Mouse (Mus musculus) heart, adult 18-20 months (tissue): ENCODE results near the gene Fgfr2. TPM values are rescaled to one million over a fixed set of nuclear protein-coding genes. Genes with fewer than 3 reads are reported as not detected.

ENCODE experiments used
- DNase-seq, 2 experiments: peaks; one replicate each; pipeline ENCODE4 v3.0.0; 2021 to 2022; ENCODE audit warnings: mixed read lengths in 1 of 2
- total RNA-seq, 2 experiments: library from RNA; stranded (reverse); gene quantifications; 2 replicates each; pipeline ENCODE4 v1.2.3; 2021

Fgfr2 gene
- total RNA-seq, 2 experiments from 2014 or later: 1.3 to 2.6 TPM

DNA sequence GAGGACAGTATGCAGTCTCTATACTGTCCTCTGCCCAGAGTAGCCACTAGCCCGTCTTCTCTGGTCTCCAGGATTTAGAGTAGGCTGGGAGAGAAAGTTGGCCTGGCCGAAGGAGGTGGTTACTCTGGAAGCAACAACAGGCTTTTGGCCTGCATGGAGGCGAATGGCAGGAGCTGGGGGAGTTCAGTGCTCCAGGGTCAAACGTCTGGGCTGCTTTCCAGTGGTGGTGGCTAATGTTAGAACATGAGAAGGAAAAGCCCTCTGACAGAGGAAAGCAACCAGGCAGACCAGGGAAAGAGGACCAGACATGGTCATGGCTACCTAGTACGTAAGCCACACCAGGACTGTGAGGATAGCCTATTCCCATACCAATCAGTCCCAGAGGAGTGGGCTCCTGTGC is 347.8 kb downstream of the Fgfr2 start:
- peak; percentile 87 to 92 for DNase-seq

DNA sequence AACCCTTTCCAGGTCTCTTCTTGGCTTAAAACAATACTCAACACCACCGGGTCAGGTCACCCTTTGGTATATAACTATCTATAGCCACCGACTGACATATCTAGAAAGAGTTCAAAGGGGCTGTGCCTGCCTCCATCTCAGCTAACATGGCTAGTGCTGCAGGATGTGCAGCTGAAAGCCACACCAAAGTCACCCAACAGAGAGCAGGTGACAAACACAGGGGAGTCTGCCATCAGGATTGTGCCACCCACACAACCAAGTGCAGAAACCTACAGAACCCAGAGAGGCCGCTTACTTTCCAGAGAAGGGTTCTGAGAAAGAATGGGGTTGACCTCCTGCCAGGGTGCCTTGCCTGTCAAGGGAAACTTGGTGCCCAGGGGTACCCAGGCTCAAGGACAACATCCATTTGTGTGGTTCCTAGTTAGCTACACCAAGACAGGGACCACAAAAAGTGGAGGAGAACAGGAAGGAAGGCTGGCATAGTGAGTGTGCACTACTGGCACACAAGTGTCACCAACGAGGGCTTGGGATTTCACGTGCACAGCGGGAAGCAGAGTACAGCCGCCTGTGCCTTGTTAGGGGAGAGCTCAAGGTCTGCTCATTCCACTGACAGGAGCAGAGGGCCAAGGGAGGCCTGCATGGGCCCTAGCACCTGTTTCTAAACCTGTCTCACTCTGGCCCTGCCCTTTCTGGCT is 350.0 kb downstream of the Fgfr2 start:
- no peak for DNase-seq

DNA sequence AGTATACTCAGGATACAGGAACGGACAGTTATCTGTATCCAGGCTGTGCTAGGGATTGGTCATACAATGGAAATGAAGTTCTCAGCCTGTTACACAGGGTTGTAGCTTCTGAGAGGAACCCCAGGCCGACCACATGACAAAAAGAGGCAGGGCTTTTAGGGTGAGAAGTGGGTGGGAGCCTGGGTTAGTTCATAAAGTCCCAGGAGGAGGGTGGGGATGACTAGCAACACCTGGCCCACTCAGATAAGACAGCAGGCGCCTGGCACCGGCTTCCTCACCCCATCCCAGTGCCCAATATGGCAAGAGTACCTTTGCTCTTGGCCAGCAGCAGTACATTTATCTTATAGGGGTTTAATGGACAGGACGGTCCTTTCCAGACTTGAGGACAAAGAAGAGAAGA is 350.7 kb downstream of the Fgfr2 start:
- no peak for DNase-seq

DNA sequence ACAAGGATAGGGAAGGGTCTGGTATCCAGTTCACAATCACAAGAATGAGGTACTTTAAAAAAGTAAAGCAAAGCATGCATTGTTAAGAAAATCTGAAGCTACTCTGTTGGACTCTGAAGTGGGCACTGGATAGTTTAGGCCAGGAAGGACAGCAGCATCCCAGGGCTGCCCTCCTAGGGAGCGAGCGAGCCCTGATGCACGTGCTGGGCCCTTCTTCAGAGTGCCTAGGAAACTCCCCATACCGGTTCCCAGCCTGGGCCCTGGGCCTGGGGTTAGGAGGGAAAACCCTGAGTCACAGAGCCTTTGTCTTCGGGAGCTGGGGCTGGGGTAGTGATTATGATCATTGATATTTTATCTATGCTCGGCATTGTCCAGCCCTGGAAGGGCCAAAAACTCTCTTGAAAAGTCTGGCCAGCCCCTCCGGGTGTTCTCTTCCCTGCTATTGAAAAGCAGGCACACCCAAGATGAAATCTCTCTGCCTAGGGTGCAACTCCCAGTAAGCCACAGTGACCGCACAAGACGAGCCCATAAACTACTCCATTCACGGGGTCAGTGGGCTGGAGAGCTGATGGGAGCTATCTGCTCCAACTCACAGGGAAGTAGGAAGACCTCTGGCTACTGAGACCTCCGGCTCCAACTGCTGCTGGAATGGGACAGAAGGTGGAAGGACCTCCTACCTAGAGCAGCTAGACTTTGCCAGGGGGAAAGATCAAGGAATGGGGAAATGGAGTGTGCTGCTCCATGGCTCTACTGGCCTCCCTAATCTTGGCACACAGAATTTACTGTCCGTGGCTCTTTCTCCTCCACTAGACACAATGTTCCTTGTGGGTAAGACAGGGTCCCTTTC is 354.4 kb downstream of the Fgfr2 start:
- no peak for DNase-seq

DNA sequence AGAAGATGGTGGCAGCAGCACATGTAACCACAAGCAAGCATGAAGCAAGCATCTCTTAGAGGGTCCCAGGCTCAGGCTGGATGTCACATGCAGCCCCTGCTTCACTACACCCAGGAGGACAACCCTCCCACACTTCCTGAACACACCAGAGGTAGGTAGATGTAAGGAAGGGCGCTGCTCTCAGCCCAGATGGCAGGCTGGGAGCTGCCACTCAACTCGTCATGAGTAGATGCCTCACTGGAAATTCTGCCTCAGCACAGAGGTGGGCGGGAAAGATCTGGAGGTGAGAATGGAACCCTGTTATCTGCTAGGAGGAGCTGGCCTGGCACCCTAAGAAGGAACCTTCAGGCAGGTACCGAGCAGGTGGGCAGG is 355.2 kb downstream of the Fgfr2 start:
- no peak for DNase-seq

DNA sequence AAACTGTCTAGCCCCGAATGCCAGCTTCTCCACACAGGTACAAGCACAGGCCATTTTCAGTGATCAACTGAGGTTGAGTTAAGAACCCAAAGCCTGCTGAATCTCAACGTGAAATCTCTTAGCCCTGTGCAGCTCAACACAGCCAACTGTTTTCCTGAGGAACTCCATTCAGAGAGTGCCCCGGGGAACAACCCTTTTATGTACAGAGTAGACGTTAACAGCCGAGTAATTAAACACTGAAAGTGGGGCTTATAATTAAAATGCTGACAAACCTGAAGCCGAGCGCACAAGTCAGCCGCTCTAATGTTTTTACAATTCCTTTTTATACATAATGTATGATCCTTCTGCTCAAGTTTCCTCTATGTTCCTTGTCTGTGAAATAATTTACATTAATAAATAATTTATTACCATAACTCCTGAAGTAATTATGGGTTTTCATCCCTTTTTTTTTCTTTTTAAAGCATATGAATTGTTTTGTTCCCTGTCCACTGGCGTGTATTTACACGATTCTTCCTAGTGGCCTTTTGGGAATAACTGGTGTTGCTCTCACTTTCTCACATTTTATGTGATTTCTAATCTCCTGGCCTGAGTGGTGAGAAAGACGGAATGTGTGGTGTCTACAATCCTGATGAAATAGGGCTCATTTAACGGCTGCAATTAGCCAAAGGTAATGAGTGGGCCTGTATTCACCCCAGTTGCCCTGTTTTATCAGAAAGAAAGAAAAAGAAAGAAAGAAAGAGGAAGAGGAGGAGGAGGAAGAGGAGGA is 355.7 kb downstream of the Fgfr2 start:
- DNase-seq: no peak

DNA sequence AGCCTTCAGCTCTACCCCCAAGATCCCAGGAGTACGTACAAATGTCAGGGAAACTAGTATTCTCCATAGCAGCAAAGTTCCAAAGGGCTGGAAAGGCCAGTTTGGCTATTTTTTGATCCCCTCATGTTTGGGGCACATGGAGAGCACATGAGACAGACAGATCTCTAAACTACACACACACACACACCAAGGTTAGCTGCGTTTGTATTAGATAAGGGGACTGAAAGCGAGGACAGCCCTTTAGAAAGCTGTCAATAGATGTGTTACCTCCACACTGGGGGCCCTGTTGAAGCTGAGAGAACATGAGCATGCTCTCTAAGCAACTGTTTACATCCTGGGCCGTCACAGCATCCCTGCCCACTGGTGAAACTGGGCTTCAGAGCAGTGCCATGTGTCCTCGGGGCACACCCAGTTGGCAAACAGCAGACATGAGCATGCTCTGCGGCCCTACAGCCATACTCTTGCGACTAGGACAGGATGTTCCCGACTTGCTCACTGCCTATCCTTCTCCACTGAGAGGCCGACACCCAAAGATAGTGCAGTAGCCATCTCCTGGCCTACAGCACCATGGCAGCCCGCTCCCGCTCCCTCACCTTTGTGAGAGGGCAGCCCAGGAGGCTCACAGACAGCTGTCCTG is 356.8 kb downstream of the Fgfr2 start:
- DNase-seq: peak; percentile 62 to 82

DNA sequence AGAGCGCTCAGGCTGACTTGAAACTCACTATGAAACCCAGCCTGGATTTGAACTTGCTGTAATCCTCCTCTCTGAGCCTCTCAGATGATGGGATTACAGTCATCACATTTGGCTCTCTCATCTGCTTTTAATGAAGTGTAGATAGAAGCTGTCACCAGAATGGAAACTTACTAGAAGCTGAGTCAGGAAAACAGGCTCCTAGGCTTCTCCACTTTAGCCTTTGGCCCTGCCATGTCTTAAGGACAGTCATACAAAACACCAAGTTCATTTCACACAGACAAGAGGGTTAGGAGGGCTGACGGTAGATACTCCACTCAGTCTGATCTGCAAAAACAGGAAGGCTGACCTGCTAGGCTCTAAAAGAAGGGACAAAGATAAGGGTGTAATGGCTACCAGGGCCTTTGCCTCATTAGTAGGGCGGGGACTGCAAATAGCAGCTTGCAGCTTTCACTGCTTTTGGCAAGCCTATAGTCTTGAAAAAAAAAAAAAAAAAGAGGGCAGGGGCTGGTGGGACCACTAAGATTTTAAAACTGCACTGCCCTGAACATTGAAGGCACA is 357.4 kb downstream of the Fgfr2 start:
- no peak for DNase-seq

DNA sequence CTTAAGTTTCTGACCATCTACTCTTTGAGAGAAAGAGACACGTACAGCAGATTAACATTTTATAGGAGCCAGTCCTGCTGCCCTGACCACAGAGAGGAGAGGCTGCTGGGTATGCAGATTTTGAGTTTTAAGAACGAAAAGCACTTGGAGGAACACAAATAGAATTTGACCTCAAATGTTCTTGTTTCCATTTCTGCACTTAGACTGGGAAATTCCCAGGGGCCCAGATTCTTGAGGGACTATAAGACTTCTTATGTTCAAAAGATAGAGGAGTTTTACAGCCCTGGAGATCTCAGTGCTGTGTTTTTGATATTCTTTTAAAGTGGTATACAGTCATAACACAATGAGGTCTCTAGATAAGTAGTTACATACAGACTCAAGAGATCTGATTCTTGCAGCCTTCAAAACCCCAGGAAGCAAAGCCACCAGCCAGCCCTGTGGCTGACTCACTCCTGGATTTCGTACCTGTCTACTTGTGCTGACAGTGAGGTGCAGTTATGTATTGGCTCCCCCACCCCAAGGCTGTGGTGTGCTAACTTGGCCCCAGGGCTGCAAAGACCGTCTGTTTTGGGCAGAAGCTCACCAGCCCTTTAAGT is 358.2 kb downstream of the Fgfr2 start:
- DNase-seq: peak in 1 of 2 experiments; percentile 47

DNA sequence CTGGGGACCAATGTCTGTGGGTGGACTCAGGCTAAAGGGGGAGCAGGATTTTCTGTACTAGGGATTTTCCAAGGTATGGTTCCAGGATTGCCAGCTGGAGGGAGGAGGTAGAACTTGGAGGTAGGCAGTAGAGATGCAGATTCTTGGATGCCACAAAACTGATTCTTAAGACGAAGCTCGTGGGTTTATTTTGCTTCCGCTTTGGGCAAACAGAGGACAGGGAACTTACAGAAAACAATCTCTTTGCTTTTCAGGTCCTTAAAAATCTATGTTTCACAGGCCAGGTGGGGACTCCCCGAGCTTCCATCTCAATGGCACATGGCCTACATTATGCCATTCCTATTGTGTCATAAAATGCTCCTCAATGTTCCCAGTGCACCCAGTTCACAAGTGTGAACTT is 358.8 kb downstream of the Fgfr2 start:
- DNase-seq: no peak

DNA sequence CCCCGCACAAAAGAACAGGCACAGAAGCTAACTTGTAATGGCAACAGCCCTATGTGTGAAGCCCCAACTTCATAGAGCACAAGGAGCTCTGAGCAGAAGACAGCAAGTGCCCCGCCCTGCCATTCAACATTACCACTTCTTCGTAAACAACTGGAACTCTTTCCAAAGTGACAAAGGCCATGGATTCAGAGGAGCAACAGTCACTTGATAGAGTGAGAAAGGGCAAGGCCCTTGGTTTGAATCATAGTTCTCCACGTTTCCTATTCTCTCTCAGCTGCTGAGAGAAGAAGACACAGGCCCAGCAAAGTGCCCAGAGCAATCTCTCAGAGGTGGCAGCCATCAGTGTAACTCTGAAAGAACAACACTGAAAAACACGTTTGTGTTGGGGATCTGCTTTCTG is 359.2 kb downstream of the Fgfr2 start:
- DNase-seq: no peak

DNA sequence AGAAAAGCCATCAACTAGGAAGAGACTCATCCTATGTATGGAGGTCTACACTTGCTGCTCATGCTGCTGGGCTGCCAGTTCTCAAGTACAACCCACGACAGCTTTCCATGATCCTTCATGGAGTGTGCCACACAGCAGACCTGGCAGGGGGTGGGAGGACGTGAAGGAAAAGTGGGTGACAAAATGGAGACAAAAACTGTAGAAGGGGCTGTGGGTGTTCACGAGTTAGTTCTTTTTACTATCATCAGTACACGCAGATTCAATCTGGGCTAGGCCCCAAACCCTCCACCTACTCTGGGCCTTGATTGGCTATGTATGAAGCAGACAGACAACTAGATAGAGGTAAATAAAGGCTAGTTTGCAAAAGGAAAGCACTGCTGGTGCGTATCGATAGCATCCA is 359.8 kb downstream of the Fgfr2 start:
- DNase-seq: no peak

DNA sequence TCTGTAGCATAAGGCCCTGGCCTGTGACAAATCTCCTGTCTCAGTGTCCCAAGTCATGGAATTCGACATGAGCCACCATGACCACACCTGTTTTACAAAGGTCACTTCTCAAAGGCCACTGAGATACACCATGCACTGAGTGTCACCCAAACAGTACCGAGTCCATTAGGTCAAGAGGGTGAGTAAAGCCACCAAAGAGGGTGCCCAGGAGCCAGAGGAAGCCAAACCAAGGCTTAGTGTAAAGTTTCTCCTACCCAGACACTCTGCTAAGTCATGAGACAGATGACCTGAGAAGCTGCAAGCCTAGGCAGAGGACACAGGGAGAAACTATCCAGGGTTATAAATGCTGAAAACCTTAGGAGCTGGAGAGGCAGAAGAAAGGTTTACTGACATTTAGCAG is 361.7 kb downstream of the Fgfr2 start:
- DNase-seq: no peak

DNA sequence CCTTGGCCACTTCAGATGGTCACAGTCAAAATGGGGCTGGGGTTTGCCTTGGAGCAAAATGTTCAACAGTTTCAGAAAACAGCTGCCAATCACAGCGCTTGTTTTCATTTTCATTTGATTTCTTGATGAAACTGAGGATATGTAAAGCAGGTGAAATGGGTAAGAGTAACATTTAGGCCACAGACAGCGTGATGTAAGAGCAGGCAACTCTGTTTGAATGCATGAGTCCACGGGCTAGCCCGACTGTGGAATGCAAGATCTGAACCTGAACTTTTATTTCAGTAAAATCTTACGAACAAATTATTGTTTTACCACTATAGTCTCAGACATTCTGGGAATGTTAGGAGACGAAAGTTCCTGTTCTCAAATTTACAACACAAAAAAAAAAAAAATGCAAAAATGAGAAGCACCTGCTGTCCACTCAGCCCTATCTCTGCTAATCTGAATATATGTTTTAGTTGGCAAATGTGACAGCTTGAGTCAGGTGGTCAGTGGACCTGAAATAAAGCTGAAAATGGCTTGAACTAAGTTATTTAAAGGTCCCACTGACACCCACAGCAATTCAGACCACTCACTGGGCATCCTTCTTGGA is 362.5 kb downstream of the Fgfr2 start:
- DNase-seq: no peak

DNA sequence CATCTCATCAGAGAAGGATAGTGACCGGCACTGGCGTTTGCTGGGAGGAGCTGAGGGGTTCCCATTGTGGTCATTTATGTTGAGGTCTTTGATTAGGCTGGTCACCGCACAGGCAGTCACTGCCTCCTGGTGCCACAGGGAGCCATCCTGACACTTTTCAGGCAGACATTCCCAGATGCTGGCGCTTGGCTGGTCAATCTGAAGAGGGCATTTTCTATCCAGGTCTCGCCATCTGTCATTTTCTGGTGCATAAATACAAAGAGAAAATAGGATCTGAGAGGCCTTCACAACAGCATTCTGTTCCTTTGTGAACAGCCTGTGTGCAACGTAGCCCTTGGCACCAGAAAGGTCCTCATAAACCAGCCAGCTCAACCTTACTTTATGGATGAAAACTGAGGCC is 363.2 kb downstream of the Fgfr2 start:
- no peak for DNase-seq

DNA sequence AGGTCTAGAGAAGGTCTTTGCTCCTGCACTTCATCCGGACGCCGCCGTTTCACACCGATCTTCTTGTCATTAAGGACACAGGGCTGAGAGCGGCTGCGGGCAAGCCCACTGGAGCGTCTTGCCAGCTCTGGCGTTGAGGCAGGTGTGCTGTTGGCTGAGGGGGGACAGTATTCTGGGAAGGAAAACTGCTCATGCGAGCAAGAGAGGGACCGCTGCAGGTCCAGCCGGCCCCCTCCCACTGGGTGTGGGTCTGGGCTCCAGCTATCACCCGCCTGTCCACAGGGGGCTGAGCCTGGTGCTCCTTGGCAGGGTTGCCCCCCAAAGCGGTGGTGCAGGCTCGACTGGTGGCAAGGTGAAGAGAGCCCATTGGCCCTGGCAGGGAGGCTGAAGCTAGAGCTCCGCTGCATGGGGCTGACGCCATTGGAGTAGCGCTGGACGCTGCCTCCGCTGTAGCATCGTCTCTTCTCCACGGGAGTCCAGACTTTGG is 363.7 kb downstream of the Fgfr2 start:
- no peak for DNase-seq

DNA sequence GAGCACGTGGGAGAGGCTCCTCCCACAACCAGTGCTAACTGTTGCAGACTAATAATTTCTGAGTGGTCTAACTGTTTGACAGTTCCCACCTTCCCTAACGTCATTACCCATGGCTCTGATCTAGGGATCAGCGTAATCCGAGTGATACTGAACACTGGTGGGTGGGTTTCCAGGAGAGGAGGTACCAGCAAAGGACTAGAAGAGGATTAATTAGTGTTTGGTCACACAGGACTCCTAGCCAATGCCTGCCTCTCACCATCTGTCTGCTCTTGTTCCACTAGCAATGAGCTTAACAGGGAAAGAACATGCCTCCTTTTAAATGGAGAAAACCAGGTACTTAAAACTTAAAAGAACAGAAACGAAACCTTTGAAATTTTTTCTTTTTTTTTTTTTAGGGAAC is 364.3 kb downstream of the Fgfr2 start:
- DNase-seq: no peak

DNA sequence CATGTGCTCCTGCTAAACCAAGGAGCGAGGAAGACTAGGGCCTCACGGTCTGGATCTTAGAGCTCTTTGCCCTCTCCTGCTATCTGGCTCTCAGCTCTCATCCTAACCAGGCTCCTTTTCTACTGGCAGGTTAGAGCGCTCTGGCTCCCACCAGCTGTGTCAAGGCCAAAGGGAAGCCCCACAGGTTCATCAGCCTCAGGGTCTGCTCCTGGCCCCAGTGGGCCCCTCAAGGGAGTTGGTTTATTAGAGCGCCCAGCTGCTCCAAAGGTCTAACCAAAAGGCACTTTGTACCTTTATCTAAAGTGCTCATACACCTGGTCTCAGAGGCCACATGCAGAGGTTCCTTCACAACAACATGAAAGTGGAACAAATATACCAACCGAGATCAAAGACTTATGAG is 366.8 kb downstream of the Fgfr2 start:
- DNase-seq: no peak

DNA sequence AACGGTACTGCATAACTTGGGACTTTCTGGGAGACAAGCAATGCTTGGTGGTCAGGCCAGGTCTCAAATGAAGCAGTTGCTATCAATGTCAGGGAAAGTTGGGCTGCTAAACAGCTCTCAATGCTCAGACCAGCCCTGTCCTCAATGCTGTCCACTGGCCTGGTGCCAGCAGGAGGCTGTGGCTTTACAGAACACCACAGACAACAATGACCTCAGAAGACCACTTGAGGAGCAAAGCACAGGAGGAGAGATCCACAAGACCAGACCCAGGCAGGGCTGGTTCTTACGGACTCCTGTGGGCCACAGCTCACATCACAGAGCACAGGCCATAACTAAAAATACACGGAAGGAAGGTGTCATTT is 368.8 kb downstream of the Fgfr2 start:
- DNase-seq: peak; percentile 45 to 69

DNA sequence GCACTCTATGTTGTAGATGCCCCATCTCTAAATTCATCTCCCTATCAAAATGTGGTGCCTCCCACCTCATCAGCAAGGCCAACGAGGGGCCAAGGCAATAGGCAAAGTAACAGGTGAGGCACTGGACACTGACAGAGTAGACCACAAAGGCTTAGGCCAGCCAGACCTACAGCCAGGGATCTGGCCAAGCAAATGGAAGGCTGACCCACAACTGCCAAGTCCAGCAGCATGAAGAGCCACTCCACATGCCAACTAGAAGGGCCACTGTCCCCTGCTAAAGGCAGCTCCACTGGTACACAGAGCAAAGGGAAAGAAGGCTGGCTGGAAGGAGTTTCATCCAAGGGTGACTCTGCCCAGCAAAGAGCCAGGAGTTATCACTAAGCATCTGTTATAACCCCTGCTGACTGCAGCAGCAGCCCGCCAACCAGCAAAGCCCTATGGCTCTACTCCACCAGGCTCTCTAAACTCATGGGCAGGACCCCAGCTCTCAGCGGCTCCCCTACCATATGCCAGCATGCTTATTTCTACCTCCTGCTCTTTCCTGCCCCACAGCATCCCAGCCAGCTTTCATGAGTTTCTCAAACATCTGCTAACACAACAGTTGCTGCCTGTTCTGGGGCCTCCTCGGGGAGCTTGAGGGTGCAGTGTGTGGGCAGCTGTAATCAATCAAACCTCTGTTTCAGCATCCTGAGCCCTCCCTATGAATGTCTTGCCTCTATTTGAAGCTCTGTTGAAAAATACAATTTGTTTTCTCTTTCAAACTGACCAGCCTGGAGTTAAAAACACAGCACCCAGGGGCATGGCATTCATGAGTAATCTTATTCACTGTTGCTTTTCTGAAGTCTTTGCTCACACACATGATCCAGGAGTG is 369.4 kb downstream of the Fgfr2 start:
- peak in 1 of 2 experiments; percentile 49 for DNase-seq
